Mouse (Mus musculus): Measurements from ENCODE around the gene Cecr2. TPM values are rescaled to one million over a fixed set of nuclear protein-coding genes. Genes with fewer than 3 reads are reported as not detected.

Gene Cecr2
- polyA plus RNA-seq, 1 experiment from 2014 or later: 3.7 TPM

DNA sequence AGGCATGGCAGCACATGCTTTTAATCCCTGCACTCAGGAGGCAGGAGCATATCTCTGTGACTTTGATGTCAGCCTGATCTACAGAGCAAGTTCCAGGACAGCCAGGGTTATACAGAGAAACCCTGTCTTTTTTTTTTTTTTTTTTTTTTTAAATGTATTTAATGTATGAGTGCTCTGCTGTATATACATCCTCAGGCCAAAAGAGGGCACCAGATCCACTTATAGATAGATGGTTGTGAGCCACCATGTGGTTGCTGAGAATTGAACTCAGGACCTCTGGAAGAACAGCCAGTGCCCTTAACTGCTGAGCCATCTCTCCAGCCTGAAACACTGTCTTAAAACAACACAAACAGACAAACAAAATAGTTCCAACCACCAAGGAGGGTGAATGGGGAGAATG is 122.7 kb downstream of the Cecr2 start:
- Histone ChIP-seq H3K27ac (replicated peaks; ENCODE audit: low read depth, low read length) (no peak overlapping the region), H3K4me3 (ENCODE audit: low read depth, low read length) (no peak overlapping the region), H3K27me3 (replicated peaks; ENCODE audit: control insufficient read depth, insufficient read depth, low read length) (no peaks in the 10 kb centered on the region), H3K4me1 (ENCODE audit: control insufficient read depth, insufficient read depth, low read length) (no peaks in the 10 kb centered on the region), H3K36me3 (ENCODE audit: control insufficient read depth, insufficient read depth, low read length) (peaks cover 22% of the 10 kb centered on the region), H3K9ac (ENCODE audit: low read depth, low read length) (no peak overlapping the region), H3K4me2 (ENCODE audit: low read depth, low read length) (no peak overlapping the region), H3K9me3 (ENCODE audit: control insufficient read depth, low read length) (no peaks in the 10 kb centered on the region)
- ATAC-seq (ENCODE audit: low read depth): no peak
- DNase-seq (ENCODE audit: low spot score): peak; percentile 48

DNA sequence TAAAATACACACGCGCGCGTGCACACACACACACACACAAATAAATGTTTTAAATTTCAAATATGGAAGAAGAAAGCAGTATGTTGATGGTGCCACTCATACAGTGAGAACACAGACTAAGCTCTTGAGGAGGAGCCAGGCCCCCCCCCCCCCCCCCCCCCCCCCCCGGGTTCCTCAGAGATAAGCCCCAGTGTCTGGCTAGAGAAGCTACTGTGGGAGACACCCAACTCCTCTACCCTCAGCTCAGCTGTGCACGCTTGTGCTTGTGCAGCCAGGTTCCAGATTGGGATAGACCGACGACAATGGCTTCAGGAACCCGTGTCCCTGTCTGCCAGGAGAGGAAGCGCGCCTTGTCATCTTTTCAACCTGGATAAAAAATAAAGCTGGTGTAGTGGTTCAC is 124.0 kb downstream of the Cecr2 start:
- ATAC-seq (ENCODE audit: low read depth): no peak
- whole genome bisulfite sequencing: 90% methylated on average over 10 of the region's 11 CpGs

DNA sequence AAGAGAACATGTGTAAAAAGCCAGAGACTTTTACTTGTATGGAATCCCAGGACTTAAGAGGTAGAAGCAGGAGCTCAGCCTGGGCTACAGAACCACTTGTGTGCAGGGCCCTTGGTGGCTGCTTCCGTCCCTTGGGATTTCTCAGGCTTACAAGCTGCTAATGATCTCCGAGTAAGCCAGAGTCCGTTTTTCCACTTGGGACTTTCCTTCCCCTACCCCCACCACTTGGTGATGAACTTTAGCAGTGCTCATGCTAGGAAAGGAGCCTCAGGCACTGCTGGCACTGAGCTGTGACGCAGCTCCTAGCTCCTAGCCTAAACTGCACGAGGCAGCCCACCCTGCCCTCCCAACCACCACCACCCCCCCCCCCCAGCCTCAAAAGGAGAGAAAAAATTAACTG is 124.5 kb downstream of the Cecr2 start:
- H3K4me2 ChIP-seq (ENCODE audit: low read depth, low read length): no peak overlapping the region
- no peaks in the 10 kb centered on the region for H3K9me3 ChIP-seq (ENCODE audit: control insufficient read depth, low read length)
- no peak overlapping the region for H3K9ac ChIP-seq (ENCODE audit: low read depth, low read length)
- no peak overlapping the region for H3K4me3 ChIP-seq (ENCODE audit: low read depth, low read length)
- H3K27me3 ChIP-seq (replicated peaks; ENCODE audit: control insufficient read depth, insufficient read depth, low read length): no peaks in the 10 kb centered on the region
- peaks cover 40% of the 10 kb centered on the region for H3K36me3 ChIP-seq (ENCODE audit: control insufficient read depth, insufficient read depth, low read length)
- DNase-seq (ENCODE audit: low spot score) (peak; percentile 56), ATAC-seq (ENCODE audit: low read depth) (0 out of 2 replicates have a peak, but pooled peaks have one; percentile 10)
- H3K27ac ChIP-seq (replicated peaks; ENCODE audit: low read depth, low read length): no peak overlapping the region
- WGBS: 57% methylated on average over 5 of the region's 5 CpGs
- no peaks in the 10 kb centered on the region for H3K4me1 ChIP-seq (ENCODE audit: control insufficient read depth, insufficient read depth, low read length)

More for the DNA sequence above, 124.0 kb downstream of the Cecr2 start:
- Histone ChIP-seq H3K9me3 (ENCODE audit: control insufficient read depth, low read length) (no peaks in the 10 kb centered on the region), H3K4me2 (ENCODE audit: low read depth, low read length) (no peak overlapping the region), H3K36me3 (ENCODE audit: control insufficient read depth, insufficient read depth, low read length) (peaks cover 35% of the 10 kb centered on the region), H3K4me3 (ENCODE audit: low read depth, low read length) (no peak overlapping the region), H3K27ac (replicated peaks; ENCODE audit: low read depth, low read length) (no peak overlapping the region), H3K4me1 (ENCODE audit: control insufficient read depth, insufficient read depth, low read length) (no peaks in the 10 kb centered on the region), H3K9ac (ENCODE audit: low read depth, low read length) (no peak overlapping the region), H3K27me3 (replicated peaks; ENCODE audit: control insufficient read depth, insufficient read depth, low read length) (no peaks in the 10 kb centered on the region)
- no peak for DNase-seq (ENCODE audit: low spot score)

DNA sequence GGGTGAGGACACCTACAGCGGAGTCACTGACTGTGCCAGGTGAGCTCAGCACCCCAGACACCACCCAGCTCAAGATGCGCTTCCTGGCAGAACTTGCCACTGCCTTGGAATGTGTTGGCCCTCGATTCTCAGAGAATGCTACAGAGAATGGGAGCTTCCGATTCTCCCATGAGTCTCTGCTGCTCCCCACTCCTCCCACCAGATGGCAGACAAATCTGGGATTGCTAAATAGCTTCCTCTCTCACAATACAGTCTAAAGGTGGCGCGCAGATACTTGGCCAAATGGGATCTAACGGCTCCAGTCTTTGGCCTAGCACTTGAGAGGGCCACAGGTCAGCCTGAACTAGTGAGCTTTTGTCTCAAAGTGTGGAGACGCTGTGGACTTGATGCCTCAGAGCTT is 126.8 kb downstream of the Cecr2 start:
- Histone ChIP-seq H3K36me3 (ENCODE audit: control insufficient read depth, insufficient read depth, low read length) (peaks cover 62% of the 10 kb centered on the region), H3K27me3 (replicated peaks; ENCODE audit: control insufficient read depth, insufficient read depth, low read length) (no peaks in the 10 kb centered on the region), H3K4me1 (ENCODE audit: control insufficient read depth, insufficient read depth, low read length) (no peaks in the 10 kb centered on the region), H3K4me2 (ENCODE audit: low read depth, low read length) (no peak overlapping the region), H3K27ac (replicated peaks; ENCODE audit: low read depth, low read length) (no peak overlapping the region), H3K9me3 (ENCODE audit: control insufficient read depth, low read length) (no peaks in the 10 kb centered on the region), H3K9ac (ENCODE audit: low read depth, low read length) (no peak overlapping the region), H3K4me3 (ENCODE audit: low read depth, low read length) (no peak overlapping the region)
- 92% methylated on average over 8 of the region's 8 CpGs for WGBS
- DNase-seq (ENCODE audit: low spot score): no peak
- ATAC-seq (ENCODE audit: low read depth): no peak

DNA sequence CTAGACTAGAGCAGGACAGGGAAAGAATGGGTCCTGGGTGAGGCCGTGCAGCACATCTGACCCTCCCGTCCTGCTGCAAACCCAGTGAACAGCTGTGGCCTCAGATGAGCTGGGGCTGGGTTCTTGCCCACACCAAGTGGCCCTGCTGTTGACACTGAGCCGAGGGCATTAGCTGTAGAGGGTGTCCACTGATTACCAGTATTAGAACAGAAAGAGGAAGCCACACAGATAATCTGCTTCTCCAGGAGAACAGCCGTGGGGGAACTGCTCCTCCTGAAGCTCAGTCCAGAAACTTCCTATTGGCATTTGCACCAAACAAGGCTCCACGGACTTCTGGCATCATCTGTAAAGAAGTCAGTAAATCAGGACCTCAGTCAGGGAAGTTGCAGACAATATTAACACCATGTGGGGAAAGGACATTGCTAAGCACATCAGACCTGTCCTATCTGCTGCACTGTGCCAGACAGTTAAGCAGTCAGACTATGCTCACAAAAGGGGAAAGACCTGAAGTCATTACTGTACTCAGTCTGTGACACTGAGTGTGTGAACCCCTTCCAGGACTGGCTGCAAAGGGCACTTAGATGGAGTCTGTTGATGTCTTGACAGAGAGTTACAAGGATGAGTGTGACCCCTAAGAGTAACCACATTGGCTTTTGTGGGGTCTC is 129.4 kb downstream of the Cecr2 start:
- no peak overlapping the region for H3K4me3 ChIP-seq (ENCODE audit: low read depth, low read length)
- no peaks in the 10 kb centered on the region for H3K9me3 ChIP-seq (ENCODE audit: control insufficient read depth, low read length)
- no peak overlapping the region for H3K4me2 ChIP-seq (ENCODE audit: low read depth, low read length)
- DNase-seq (ENCODE audit: low spot score) (no peak), ATAC-seq (ENCODE audit: low read depth) (no peak)
- H3K9ac ChIP-seq (ENCODE audit: low read depth, low read length): no peak overlapping the region
- H3K27me3 ChIP-seq (replicated peaks; ENCODE audit: control insufficient read depth, insufficient read depth, low read length): no peaks in the 10 kb centered on the region
- no peak overlapping the region for H3K27ac ChIP-seq (replicated peaks; ENCODE audit: low read depth, low read length)
- H3K4me1 ChIP-seq (ENCODE audit: control insufficient read depth, insufficient read depth, low read length): no peaks in the 10 kb centered on the region
- H3K36me3 ChIP-seq (ENCODE audit: control insufficient read depth, insufficient read depth, low read length): peaks cover 89% of the 10 kb centered on the region
- WGBS: 82% methylated on average over 5 of the region's 5 CpGs

DNA sequence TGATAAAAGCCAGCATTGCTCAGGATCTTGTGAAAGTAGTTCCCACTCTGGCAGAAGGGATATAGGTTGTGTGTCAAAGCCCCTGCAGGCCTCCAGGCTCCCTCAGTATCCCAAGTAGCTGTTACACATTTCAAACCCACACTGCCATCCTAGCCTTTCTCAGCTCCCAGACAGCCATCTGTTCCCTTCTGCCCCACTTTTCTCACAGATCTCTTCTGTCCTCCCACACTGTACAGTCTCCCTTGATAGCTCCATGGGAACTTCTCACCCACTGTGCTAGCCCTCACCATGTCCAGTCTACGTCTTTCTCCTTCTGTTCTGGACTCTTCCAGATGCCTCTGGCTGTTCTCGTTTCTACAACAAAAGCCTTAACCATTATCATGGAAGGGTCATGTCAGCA is 129.9 kb downstream of the Cecr2 start:
- H3K27ac ChIP-seq (replicated peaks; ENCODE audit: low read depth, low read length): no peak overlapping the region
- no peak overlapping the region for H3K9ac ChIP-seq (ENCODE audit: low read depth, low read length)
- DNase-seq (ENCODE audit: low spot score) (no peak), ATAC-seq (ENCODE audit: low read depth) (no peak)
- H3K9me3 ChIP-seq (ENCODE audit: control insufficient read depth, low read length): no peaks in the 10 kb centered on the region
- H3K36me3 ChIP-seq (ENCODE audit: control insufficient read depth, insufficient read depth, low read length): peaks cover 94% of the 10 kb centered on the region
- no peaks in the 10 kb centered on the region for H3K4me1 ChIP-seq (ENCODE audit: control insufficient read depth, insufficient read depth, low read length)
- 87% methylated on average over 2 of the region's 2 CpGs for WGBS
- no peaks in the 10 kb centered on the region for H3K27me3 ChIP-seq (replicated peaks; ENCODE audit: control insufficient read depth, insufficient read depth, low read length)
- no peak overlapping the region for H3K4me3 ChIP-seq (ENCODE audit: low read depth, low read length)
- H3K4me2 ChIP-seq (ENCODE audit: low read depth, low read length): no peak overlapping the region

DNA sequence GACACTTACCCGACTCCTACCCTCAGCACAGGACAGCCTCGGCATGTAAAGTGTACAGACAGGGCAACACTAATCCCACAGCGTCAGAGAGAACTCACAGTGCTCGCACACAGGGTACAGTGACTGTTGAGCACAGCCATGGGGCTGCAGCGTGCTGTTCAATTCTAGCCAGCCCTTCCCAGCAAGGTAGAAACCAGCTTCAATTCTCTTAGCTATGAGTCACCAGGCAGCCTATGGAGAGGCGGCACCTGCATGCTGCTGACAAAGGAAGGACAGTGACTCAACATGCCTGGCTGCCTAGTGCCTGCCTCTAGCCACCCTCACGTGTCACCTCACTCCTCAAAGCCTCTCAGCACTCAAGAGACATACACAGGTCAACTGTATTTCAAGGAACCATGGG is 131.8 kb downstream of the Cecr2 start:
- DNase-seq (ENCODE audit: low spot score) (peak; percentile 19), ATAC-seq (ENCODE audit: low read depth) (peak; percentile 48; the same call in 1 of the 2 replicates)
- Histone ChIP-seq H3K36me3 (ENCODE audit: control insufficient read depth, insufficient read depth, low read length) (peaks cover 98% of the 10 kb centered on the region), H3K27me3 (replicated peaks; ENCODE audit: control insufficient read depth, insufficient read depth, low read length) (no peaks in the 10 kb centered on the region), H3K9ac (ENCODE audit: low read depth, low read length) (no peak overlapping the region), H3K27ac (replicated peaks; ENCODE audit: low read depth, low read length) (no peak overlapping the region), H3K9me3 (ENCODE audit: control insufficient read depth, low read length) (no peaks in the 10 kb centered on the region), H3K4me3 (ENCODE audit: low read depth, low read length) (no peak overlapping the region), H3K4me2 (ENCODE audit: low read depth, low read length) (no peak overlapping the region), H3K4me1 (ENCODE audit: control insufficient read depth, insufficient read depth, low read length) (no peaks in the 10 kb centered on the region)
- 85% methylated on average over 7 of the region's 7 CpGs for WGBS

DNA sequence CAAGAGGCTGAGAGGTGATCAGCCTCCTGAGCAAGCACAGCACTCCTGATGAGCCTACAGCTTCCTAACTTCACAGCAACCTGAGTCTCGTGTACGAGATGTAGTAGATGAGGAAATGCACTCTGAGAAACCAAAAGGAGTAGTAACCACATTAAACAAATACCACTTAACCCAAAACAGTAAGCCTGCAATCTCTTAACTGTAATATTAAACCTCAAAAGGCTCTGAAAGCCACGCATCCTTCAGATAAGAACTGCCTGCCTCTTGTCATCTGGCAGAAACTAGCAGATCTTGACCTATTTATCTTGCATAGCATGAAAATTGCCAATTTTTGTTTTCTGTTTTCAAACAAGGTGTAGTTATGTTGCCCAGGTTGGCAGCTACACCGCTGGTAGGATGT is 132.7 kb downstream of the Cecr2 start:
- Histone ChIP-seq H3K4me2 (ENCODE audit: low read depth, low read length) (no peak overlapping the region), H3K4me3 (ENCODE audit: low read depth, low read length) (no peak overlapping the region), H3K27ac (replicated peaks; ENCODE audit: low read depth, low read length) (no peak overlapping the region), H3K27me3 (replicated peaks; ENCODE audit: control insufficient read depth, insufficient read depth, low read length) (no peaks in the 10 kb centered on the region), H3K4me1 (ENCODE audit: control insufficient read depth, insufficient read depth, low read length) (no peaks in the 10 kb centered on the region), H3K9me3 (ENCODE audit: control insufficient read depth, low read length) (no peaks in the 10 kb centered on the region), H3K36me3 (ENCODE audit: control insufficient read depth, insufficient read depth, low read length) (peaks cover 97% of the 10 kb centered on the region), H3K9ac (ENCODE audit: low read depth, low read length) (no peak overlapping the region)
- ATAC-seq (ENCODE audit: low read depth) (no peak), DNase-seq (ENCODE audit: low spot score) (no peak)
- WGBS: 86% methylated on average over 4 of the region's 4 CpGs

DNA sequence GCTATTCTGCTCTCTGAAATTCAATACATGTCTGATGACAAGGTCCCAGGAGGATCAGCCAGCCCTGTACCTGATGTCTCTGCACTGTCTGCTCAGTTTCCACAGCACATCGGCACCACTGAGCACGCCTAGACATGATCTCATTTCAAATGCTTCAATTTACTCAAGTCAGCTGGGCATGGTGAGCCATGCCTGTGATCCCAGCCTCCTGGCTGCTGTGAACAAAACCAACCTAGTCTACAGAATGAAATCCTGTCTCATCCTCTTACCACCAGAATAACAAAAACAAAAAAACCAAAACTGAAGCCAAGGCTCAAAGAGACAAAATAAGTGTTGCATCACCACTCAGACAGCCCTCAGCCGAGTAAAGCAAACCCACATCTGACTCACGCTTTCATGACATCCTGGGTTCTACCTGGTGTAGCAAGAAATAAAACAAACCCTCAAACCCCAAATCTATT is 133.4 kb downstream of the Cecr2 start:
- no peak overlapping the region for H3K4me3 ChIP-seq (ENCODE audit: low read depth, low read length)
- H3K36me3 ChIP-seq (ENCODE audit: control insufficient read depth, insufficient read depth, low read length): peaks cover 97% of the 10 kb centered on the region
- H3K4me2 ChIP-seq (ENCODE audit: low read depth, low read length): no peak overlapping the region
- no peak overlapping the region for H3K27ac ChIP-seq (replicated peaks; ENCODE audit: low read depth, low read length)
- no peaks in the 10 kb centered on the region for H3K9me3 ChIP-seq (ENCODE audit: control insufficient read depth, low read length)
- DNase-seq (ENCODE audit: low spot score) (peak; percentile 78), ATAC-seq (ENCODE audit: low read depth) (peak; percentile 90)
- H3K9ac ChIP-seq (ENCODE audit: low read depth, low read length): no peak overlapping the region
- no peaks in the 10 kb centered on the region for H3K27me3 ChIP-seq (replicated peaks; ENCODE audit: control insufficient read depth, insufficient read depth, low read length)
- H3K4me1 ChIP-seq (ENCODE audit: control insufficient read depth, insufficient read depth, low read length): no peaks in the 10 kb centered on the region
- WGBS: 87% methylated on average over 4 of the region's 4 CpGs

Measured in embryonic facial prominence, embryonic 14.5 days (tissue).